Mouse (Mus musculus) embryonic facial prominence, embryonic 14.5 days (tissue): ENCODE data around the gene Tnni2. TPM values are rescaled to one million over a fixed set of nuclear protein-coding genes. Genes with fewer than 3 reads are reported as not detected.
A peak's percentile ranks its signal among the peaks of the same experiment; 100 is the strongest.

Experiments used
- ATAC-seq: fragments of 200-750 bp; cut with Nextera tagmentation; 2 replicates; pipeline ENCODE4 v1.8.0; 2017; ENCODE audit warnings: low read depth, moderate number of reproducible peaks, moderate TSS enrichment
- DNase-seq: peaks from one replicate; pipeline ENCODE4 v3.0.0-alpha.2; 2015; ENCODE audit warnings: low spot score
- H3K27ac ChIP-seq: fragments of 300-500 bp; sonication (generic); replicated peaks from 2 replicates; pipeline ENCODE4 v1.5.1; 2014; ENCODE audit warnings: low read depth, mild to moderate bottlenecking, low read length, moderate library complexity
- H3K27me3 ChIP-seq: fragments of 300-500 bp; sonication (generic); replicated peaks from 2 replicates; pipeline ENCODE4 v1.6.1; 2014; ENCODE audit warnings: low read length; ENCODE audit not compliant: control insufficient read depth, insufficient read depth
- H3K36me3 ChIP-seq: fragments of 300-500 bp; sonication (generic); 2 replicates; pipeline ENCODE4 v1.6.1; 2014; ENCODE audit warnings: low read length, mixed read lengths; ENCODE audit not compliant: control insufficient read depth, insufficient read depth
- H3K4me1 ChIP-seq: fragments of 300-500 bp; sonication (generic); 2 replicates; pipeline ENCODE4 v1.6.1; 2014; ENCODE audit warnings: antibody characterized with exemption, low read length; ENCODE audit not compliant: control insufficient read depth, insufficient read depth
- H3K4me2 ChIP-seq: fragments of 300-500 bp; sonication (generic); 2 replicates; pipeline ENCODE4 v1.6.1; 2014; ENCODE audit warnings: low read depth, mild to moderate bottlenecking, low read length, moderate library complexity, mixed read lengths
- H3K4me3 ChIP-seq: fragments of 300-500 bp; sonication (generic); 2 replicates; pipeline ENCODE4 v1.5.1; 2014; ENCODE audit warnings: low read depth, mild to moderate bottlenecking, low read length
- H3K9ac ChIP-seq: fragments of 300-500 bp; sonication (generic); 2 replicates; pipeline ENCODE4 v1.6.1; 2014; ENCODE audit warnings: low read depth, mild to moderate bottlenecking, low read length, moderate library complexity, mixed read lengths
- H3K9me3 ChIP-seq: fragments of 300-500 bp; sonication (generic); 2 replicates; pipeline ENCODE4 v1.6.1; 2016; ENCODE audit warnings: low read length; ENCODE audit not compliant: control insufficient read depth
- WGBS: fragments of 180-500 bp; shearing (Covaris S2); extraction: QIAGEN DNeasy Blood & Tissue Kit; methylation state at CpG from one replicate; pipeline ENCODE4 v1.1.7; 2014; 5-methylcytosine and 5-hydroxymethylcytosine counted together
- polyA plus RNA-seq: library from polyadenylated mRNA; unstranded; fragments of >200 nt; fragmentation: Nextera tagmentation; extraction: Ambion mirVana; gene quantifications from 2 replicates; pipeline ENCODE4 v1.2.1, GENCODE M21; 2014

Tnni2 gene
- polyA plus RNA-seq, 1 experiment from 2014 or later = 564 TPM

GRCm38 (mm10) chr7:142484780-142485179, 43.2 kb downstream of the Tnni2 start:
- ATAC-seq (no peak), DNase-seq (peak; percentile 38)
- Histone ChIP-seq H3K4me1 (peaks cover 61% of the 10 kb centered on the region), H3K27ac (peak overlapping the region; percentile 98), H3K9me3 (no peaks in the 10 kb centered on the region), H3K4me2 (no peak overlapping the region), H3K36me3 (peaks cover 7% of the 10 kb centered on the region; the same call in 1 of the 2 replicates), H3K9ac (no peak overlapping the region), H3K27me3 (no peaks in the 10 kb centered on the region), H3K4me3 (no peak overlapping the region)
- WGBS = 62% methylated on average over 12 of the region's 12 CpGs

- Histone ChIP-seq H3K36me3 (peaks cover 15% of the 10 kb centered on the region; the same call in 1 of the 2 replicates), H3K4me2 (0 out of 2 replicates have a peak overlapping the region, but pooled peaks have one; percentile 4), H3K9me3 (no peaks in the 10 kb centered on the region), H3K27me3 (no peaks in the 10 kb centered on the region), H3K4me3 (no peak overlapping the region), H3K27ac (peak overlapping the region; percentile 98), H3K4me1 (peaks cover 47% of the 10 kb centered on the region), H3K9ac (peak overlapping the region; percentile 28; the same call in 1 of the 2 replicates)
- WGBS = 25% methylated on average over 5 of the region's 8 CpGs
- ATAC-seq = peak; percentile 51
- DNase-seq = peak; percentile 91
Observed at GRCm38 (mm10) chr7:142486751-142487162, 45.1 kb downstream of the Tnni2 start.

- Histone ChIP-seq H3K27ac (peak overlapping the region; percentile 98), H3K4me3 (no peak overlapping the region), H3K9me3 (no peaks in the 10 kb centered on the region), H3K4me1 (peaks cover 41% of the 10 kb centered on the region), H3K36me3 (peaks cover 15% of the 10 kb centered on the region; the same call in 1 of the 2 replicates), H3K9ac (peak overlapping the region; percentile 30), H3K4me2 (0 out of 2 replicates have a peak overlapping the region, but pooled peaks have one; percentile 4), H3K27me3 (no peaks in the 10 kb centered on the region)
- DNase-seq (peak; percentile 96), ATAC-seq (peak; percentile 79)
- WGBS = 16% methylated on average over 9 of the region's 9 CpGs
Observed at GRCm38 (mm10) chr7:142487341-142487859, 45.8 kb downstream of the Tnni2 start.

- H3K4me2 ChIP-seq = no peak overlapping the region
- H3K36me3 ChIP-seq = peaks cover 15% of the 10 kb centered on the region; the same call in 1 of the 2 replicates
- H3K27me3 ChIP-seq = no peaks in the 10 kb centered on the region
- H3K9ac ChIP-seq = peak overlapping the region; percentile 30; the same call in 1 of the 2 replicates
- WGBS = 89% methylated on average over 3 of the region's 3 CpGs
- ATAC-seq (no peak), DNase-seq (no peak)
- H3K27ac ChIP-seq = peak overlapping the region; percentile 98
- peaks cover 34% of the 10 kb centered on the region for H3K4me1 ChIP-seq
- H3K4me3 ChIP-seq = no peak overlapping the region
- no peaks in the 10 kb centered on the region for H3K9me3 ChIP-seq
Observed at GRCm38 (mm10) chr7:142488053-142488452, 46.4 kb downstream of the Tnni2 start.

GRCm38 (mm10) chr7:142493535-142493934, 51.9 kb downstream of the Tnni2 start:
- 54% methylated on average over 8 of the region's 8 CpGs for WGBS
- peak overlapping the region; percentile 54 for H3K27ac ChIP-seq

More at GRCm38 (mm10) chr7:142493535-142493934, 51.9 kb downstream of the Tnni2 start:
- Histone ChIP-seq H3K4me2 (no peak overlapping the region), H3K4me1 (peaks cover 4% of the 10 kb centered on the region; the same call in 1 of the 2 replicates), H3K36me3 (peaks cover 15% of the 10 kb centered on the region; the same call in 1 of the 2 replicates), H3K4me3 (no peak overlapping the region), H3K9ac (no peak overlapping the region), H3K27me3 (no peaks in the 10 kb centered on the region), H3K9me3 (no peaks in the 10 kb centered on the region)
- ATAC-seq = peak; percentile 27; the same call in 1 of the 2 replicates
- peak; percentile 65 for DNase-seq

Other genes starting within 250 kb of the Tnni2 start
- not detected in 2 replicates for gene Krtap5-3, start 240.4 kb upstream of the Tnni2 start, polyA plus RNA-seq
- not detected in 2 replicates for gene Gm7579, start 229.9 kb upstream of the Tnni2 start, polyA plus RNA-seq
- gene Krtap5-5, start 211.8 kb upstream of the Tnni2 start, polyA plus RNA-seq = 0.19 TPM in 1 of 2 replicates, not detected in the other
- gene Gm40460, start 200.7 kb upstream of the Tnni2 start, polyA plus RNA-seq = not detected in 2 replicates
- gene Gm2431, start 183.5 kb upstream of the Tnni2 start, polyA plus RNA-seq = not detected in 2 replicates
- not detected in 2 replicates for gene Gm4559, start 167.4 kb upstream of the Tnni2 start, polyA plus RNA-seq
- not detected in 2 replicates for gene Krtap5-1, start 144.7 kb upstream of the Tnni2 start, polyA plus RNA-seq
- gene Krtap5-4, start 138.3 kb upstream of the Tnni2 start, polyA plus RNA-seq = not detected in 2 replicates
- 3.0 and 3.3 TPM in 2 replicates for gene Ifitm10, start 68.1 kb upstream of the Tnni2 start, polyA plus RNA-seq
- 0.46 TPM in 1 of 2 replicates, not detected in the other for gene Gm49369, start 59.1 kb upstream of the Tnni2 start, polyA plus RNA-seq
- 342 and 350 TPM in 2 replicates for gene Ctsd, start 53.8 kb upstream of the Tnni2 start, polyA plus RNA-seq
- gene Syt8, start 7.0 kb upstream of the Tnni2 start, polyA plus RNA-seq = 1.9 and 3.9 TPM in 2 replicates
- gene Lsp1, start 19.0 kb downstream of the Tnni2 start, polyA plus RNA-seq = 40.1 and 42.6 TPM in 2 replicates
- 376 and 643 TPM in 2 replicates for gene Tnnt3, start 57.0 kb downstream of the Tnni2 start, polyA plus RNA-seq
- gene Mrpl23, start 90.9 kb downstream of the Tnni2 start, polyA plus RNA-seq = 30.3 and 33.1 TPM in 2 replicates
- gene Igf2, start 225.0 kb downstream of the Tnni2 start, polyA plus RNA-seq = 1,478 and 1,518 TPM in 2 replicates
- 0.55 and 0.63 TPM in 2 replicates for gene Gm49394, start 228.1 kb downstream of the Tnni2 start, polyA plus RNA-seq